Comparison of ENCODE assay signal across 23 mouse cellular contexts in genomic region chr10:8853326-8853725, GRCm38 (mm10). TPM values are rescaled to one million over a fixed set of nuclear protein-coding genes. Genes with fewer than 3 reads are reported as not detected.
DNase-seq lines count a peak whose midpoint lies in the region; ATAC-seq lines count a peak whose summit lies in the region.
"Had no signal": no experiment of that assay in that cellular context is flagged by ENCODE, and none has a peak within 500 bp of the region (broad histone marks: within the 10 kb centered on the region; RNA-seq: fewer than 3 reads in every experiment).

No protein-coding gene starts in this region.

- no peaks in the 10 kb centered on the region for H3K27me3 ChIP-seq in neural tube, embryonic 15.5 days (replicated peaks)
- no peaks in the 10 kb centered on the region for H3K27me3 ChIP-seq in embryonic facial prominence, embryonic 11.5 days (ENCODE audit: control insufficient read depth, insufficient read depth, low read length)
- H3K27me3 ChIP-seq in limb, embryonic 11.5 days (ENCODE audit: control insufficient read depth, insufficient read depth, low read length): no peaks in the 10 kb centered on the region
- H3K27me3 ChIP-seq in neural tube, embryonic 13.5 days: no peaks in the 10 kb centered on the region
- H3K27me3 ChIP-seq in hindbrain, embryonic 12.5 days: no peaks in the 10 kb centered on the region
- H3K27me3 ChIP-seq: forebrain, embryonic 15.5 days; heart, embryonic 13.5 days; hindbrain, embryonic 13.5 days; intestine, embryonic 15.5 days; liver, embryonic 12.5 days; midbrain, embryonic 13.5 days; neural tube, embryonic 12.5 days had no signal

- no peak overlapping the region for H3K4me2 ChIP-seq in neural tube, embryonic 15.5 days
- no peak overlapping the region for H3K4me2 ChIP-seq in embryonic facial prominence, embryonic 11.5 days (ENCODE audit: low read depth, low read length)
- no peak overlapping the region for H3K4me2 ChIP-seq in limb, embryonic 11.5 days (ENCODE audit: low read depth, severe bottlenecking)
- no peak overlapping the region for H3K4me2 ChIP-seq in neural tube, embryonic 13.5 days
- no peak overlapping the region for H3K4me2 ChIP-seq in hindbrain, embryonic 12.5 days (replicated peaks)
- H3K4me2 ChIP-seq: forebrain, embryonic 15.5 days; heart, embryonic 13.5 days; hindbrain, embryonic 13.5 days; intestine, embryonic 15.5 days; liver, embryonic 12.5 days; midbrain, embryonic 13.5 days; neural tube, embryonic 12.5 days had no signal

- WGBS in neural tube, embryonic 15.5 days: 60% methylated on average over 7 of the region's 7 CpGs
- 52% methylated on average over 7 of the region's 7 CpGs for WGBS in embryonic facial prominence, embryonic 11.5 days
- 12% methylated on average over 7 of the region's 7 CpGs for WGBS in limb, embryonic 11.5 days
- 64% methylated on average over 7 of the region's 7 CpGs for WGBS in neural tube, embryonic 13.5 days
- 78% methylated on average over 7 of the region's 7 CpGs for WGBS in hindbrain, embryonic 12.5 days

- no peak overlapping the region for H3K27ac ChIP-seq in neural tube, embryonic 15.5 days (replicated peaks)
- H3K27ac ChIP-seq in embryonic facial prominence, embryonic 11.5 days (replicated peaks; ENCODE audit: low read depth, low read length): no peak overlapping the region
- peak overlapping the region; percentile 65 for H3K27ac ChIP-seq in limb, embryonic 11.5 days (replicated peaks; ENCODE audit: low read depth, low read length)
- H3K27ac ChIP-seq in neural tube, embryonic 13.5 days (replicated peaks): no peak overlapping the region
- H3K27ac ChIP-seq in hindbrain, embryonic 12.5 days: no peak overlapping the region
- H3K27ac ChIP-seq: forebrain, embryonic 15.5 days; heart, embryonic 13.5 days; hindbrain, embryonic 13.5 days; intestine, embryonic 15.5 days; liver, embryonic 12.5 days; midbrain, embryonic 13.5 days; neural tube, embryonic 12.5 days had no signal

- ATAC-seq in neural tube, embryonic 15.5 days (ENCODE audit: low FRiP score): no peak
- ATAC-seq in embryonic facial prominence, embryonic 11.5 days (replicated peaks; ENCODE audit: insufficient number of reproducible peaks, low FRiP score, low TSS enrichment, low read depth): no peak
- peak; percentile 88 for ATAC-seq in limb, embryonic 11.5 days (ENCODE audit: insufficient number of reproducible peaks, low FRiP score, low TSS enrichment, low read depth)
- 0 out of 2 replicates have a peak, but pooled peaks have one; percentile 19 for ATAC-seq in neural tube, embryonic 13.5 days (ENCODE audit: low read depth)
- ATAC-seq in hindbrain, embryonic 12.5 days (ENCODE audit: low FRiP score): no peak
- ATAC-seq: activated CD4-positive, CD25-positive, alpha-beta regulatory T cell, adult 4 months; forebrain, embryonic 15.5 days; intestine, embryonic 15.5 days; liver, embryonic 12.5 days; midbrain, embryonic 13.5 days had no signal

- peaks cover 3% of the 10 kb centered on the region; the same call in 1 of the 2 replicates for H3K4me1 ChIP-seq in neural tube, embryonic 15.5 days
- H3K4me1 ChIP-seq in embryonic facial prominence, embryonic 11.5 days (ENCODE audit: control insufficient read depth, insufficient read depth, low read length): no peaks in the 10 kb centered on the region
- H3K4me1 ChIP-seq in limb, embryonic 11.5 days (ENCODE audit: control insufficient read depth, insufficient read depth, low read length): peaks cover 26% of the 10 kb centered on the region
- H3K4me1 ChIP-seq in neural tube, embryonic 13.5 days (replicated peaks): peaks cover 8% of the 10 kb centered on the region
- H3K4me1 ChIP-seq in hindbrain, embryonic 12.5 days: no peaks in the 10 kb centered on the region; the same call in 1 of the 2 replicates
- H3K4me1 ChIP-seq: forebrain, embryonic 15.5 days; liver, embryonic 12.5 days; neural tube, embryonic 12.5 days had no signal

- no peaks in the 10 kb centered on the region for H3K9me3 ChIP-seq in neural tube, embryonic 15.5 days (replicated peaks)
- no peaks in the 10 kb centered on the region for H3K9me3 ChIP-seq in embryonic facial prominence, embryonic 11.5 days (replicated peaks; ENCODE audit: control insufficient read depth, low read length)
- H3K9me3 ChIP-seq in limb, embryonic 11.5 days (ENCODE audit: control insufficient read depth, low read length): no peaks in the 10 kb centered on the region
- H3K9me3 ChIP-seq in neural tube, embryonic 13.5 days: no peaks in the 10 kb centered on the region
- no peaks in the 10 kb centered on the region for H3K9me3 ChIP-seq in hindbrain, embryonic 12.5 days (replicated peaks)
- H3K9me3 ChIP-seq: forebrain, embryonic 15.5 days; heart, embryonic 13.5 days; hindbrain, embryonic 13.5 days; intestine, embryonic 15.5 days; liver, embryonic 12.5 days; midbrain, embryonic 13.5 days; neural tube, embryonic 12.5 days had no signal

- H3K4me3 ChIP-seq in neural tube, embryonic 15.5 days (replicated peaks): no peak overlapping the region
- H3K4me3 ChIP-seq in embryonic facial prominence, embryonic 11.5 days (ENCODE audit: low read depth, low read length): no peak overlapping the region
- no peak overlapping the region for H3K4me3 ChIP-seq in limb, embryonic 11.5 days (ENCODE audit: low read depth, low read length)
- H3K4me3 ChIP-seq in neural tube, embryonic 13.5 days: no peak overlapping the region
- no peak overlapping the region for H3K4me3 ChIP-seq in hindbrain, embryonic 12.5 days
- H3K4me3 ChIP-seq: forebrain, embryonic 15.5 days; heart, embryonic 13.5 days; hindbrain, embryonic 13.5 days; intestine, embryonic 15.5 days; liver, embryonic 12.5 days; midbrain, embryonic 13.5 days; neural tube, embryonic 12.5 days had no signal

- intact Hi-C loops in gastrocnemius, postnatal 36 days (cut with DNase I): no loop called here

- H3K36me3 ChIP-seq in neural tube, embryonic 15.5 days: no peaks in the 10 kb centered on the region
- no peaks in the 10 kb centered on the region for H3K36me3 ChIP-seq in embryonic facial prominence, embryonic 11.5 days (replicated peaks; ENCODE audit: control insufficient read depth, insufficient read depth, low read depth, low read length)
- peaks cover 2% of the 10 kb centered on the region; the same call in 1 of the 2 replicates for H3K36me3 ChIP-seq in limb, embryonic 11.5 days (ENCODE audit: control insufficient read depth, insufficient read depth, low read length)
- H3K36me3 ChIP-seq in neural tube, embryonic 13.5 days: no peaks in the 10 kb centered on the region
- peaks cover 3% of the 10 kb centered on the region; the same call in 1 of the 2 replicates for H3K36me3 ChIP-seq in hindbrain, embryonic 12.5 days
- H3K36me3 ChIP-seq: forebrain, embryonic 15.5 days; hindbrain, embryonic 13.5 days; liver, embryonic 12.5 days; midbrain, embryonic 13.5 days had no signal

- no peak overlapping the region for H3K9ac ChIP-seq in neural tube, embryonic 15.5 days (replicated peaks)
- no peak overlapping the region for H3K9ac ChIP-seq in embryonic facial prominence, embryonic 11.5 days (replicated peaks; ENCODE audit: low read length)
- no peak overlapping the region for H3K9ac ChIP-seq in limb, embryonic 11.5 days (ENCODE audit: low read length)
- H3K9ac ChIP-seq in neural tube, embryonic 13.5 days: no peak overlapping the region
- H3K9ac ChIP-seq in hindbrain, embryonic 12.5 days: no peak overlapping the region
- H3K9ac ChIP-seq: forebrain, embryonic 15.5 days; heart, embryonic 13.5 days; hindbrain, embryonic 13.5 days; intestine, embryonic 15.5 days; liver, embryonic 12.5 days; midbrain, embryonic 13.5 days; neural tube, embryonic 12.5 days had no signal

- DNase-seq in neural tube, embryonic 10.5 days (ENCODE audit: extremely low spot score, low spot score): peak; percentile 33
- peak; percentile 70 for DNase-seq in embryonic facial prominence, embryonic 11.5 days (ENCODE audit: low spot score)
- DNase-seq in limb, embryonic 11.5 days (ENCODE audit: low spot score): peak; percentile 80
- no peak for DNase-seq in gastrocnemius, postnatal 36 days
- DNase-seq: adrenal gland, postnatal 14 days; cerebellum, adult 2 months; gastrocnemius, postnatal 10 days; heart, adult 18-20 months; kidney, adult 9 months; kidney, postnatal 4 days; lung, adult 18-20 months; lung, postnatal 14 days had no signal

RNA-seq across cellular contexts. Expression of gene Sash1, which starts 32.5 kb away (rescaled TPM):
- 2.5 and 3.7 TPM in 2 replicates for polyA plus RNA-seq in neural tube, embryonic 15.5 days (2015; fragmentation: Nextera tagmentation; extraction: Ambion mirVana)
- polyA plus RNA-seq in embryonic facial prominence, embryonic 11.5 days (2014; fragmentation: Nextera tagmentation; extraction: Ambion mirVana): 3.3 and 3.9 TPM in 2 replicates
- 5.2 and 5.8 TPM in 2 replicates for polyA plus RNA-seq in limb, embryonic 11.5 days (2014; fragmentation: Nextera tagmentation; extraction: Ambion mirVana)
- polyA plus RNA-seq in neural tube, embryonic 13.5 days (2015; fragmentation: Nextera tagmentation; extraction: Ambion mirVana): 2.9 and 4.4 TPM in 2 replicates
- polyA plus RNA-seq in hindbrain, embryonic 12.5 days (2016; fragmentation: Nextera tagmentation; extraction: Ambion mirVana): 4.4 and 5.5 TPM in 2 replicates
- total RNA-seq in gastrocnemius, postnatal 36 days (2021): 10 to 100 TPM; 11.7 to 13.2 TPM

Comparison
In these comparisons a context has a peak if more than half of its experiments do, and no peak if none do; other contexts are left out.
1. ATAC-seq: peak in limb, embryonic 11.5 days (single experiment) and neural tube, embryonic 13.5 days (single experiment); none in neural tube, embryonic 15.5 days (single experiment), embryonic facial prominence, embryonic 11.5 days (single experiment) and hindbrain, embryonic 12.5 days (single experiment).
2. DNase-seq: peak in neural tube, embryonic 10.5 days (single experiment), embryonic facial prominence, embryonic 11.5 days (single experiment) and limb, embryonic 11.5 days (single experiment); none in gastrocnemius, postnatal 36 days (0 of 2).